Mouse (Mus musculus): ENCODE data around the gene Fut8.
"Not testable (repeated sequence)": the region's sequence is repeated elsewhere in the genome, so short reads cannot be mapped to it uniquely, and the experiment has no call there.

The Fut8 gene

DNA sequence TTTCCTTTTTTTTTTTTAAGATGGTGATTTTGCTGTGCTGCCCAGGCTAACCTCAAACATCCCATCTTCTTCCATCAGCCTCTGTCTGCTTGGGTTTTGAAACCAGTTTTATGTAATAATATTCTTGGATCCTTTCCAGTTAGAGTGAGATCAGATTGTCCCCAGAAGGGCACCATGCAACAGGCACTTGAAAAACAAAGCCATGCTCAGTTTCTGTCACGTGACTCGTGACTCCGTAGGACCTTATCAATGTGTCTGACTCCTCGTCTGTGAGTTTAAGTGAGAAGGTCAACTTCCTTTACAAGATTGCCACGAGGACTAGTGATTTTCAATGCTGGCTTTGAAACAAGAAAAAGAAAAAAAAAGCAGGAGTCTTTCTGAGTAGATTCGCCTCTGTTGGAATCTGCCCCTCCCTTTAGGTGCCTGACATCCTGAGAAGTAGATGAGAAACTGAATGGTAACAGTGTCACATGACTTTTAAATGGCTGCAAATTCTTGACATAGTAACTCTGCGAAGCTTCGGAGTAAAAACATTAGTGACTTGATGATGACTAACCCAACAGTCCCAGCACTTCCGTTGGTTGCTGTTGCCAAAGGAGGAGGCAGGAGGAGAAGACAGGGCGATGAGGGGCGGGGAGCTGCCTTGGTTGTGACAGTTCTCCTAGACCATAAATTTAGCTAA is 21.3 kb upstream of the Fut8 start:
- in situ Hi-C loops (cut with MboI; ENCODE audit: low pct_unique_long_range_greater_than_20kb in 1 of 2, low sequenced_read_pairs in 2 of 2, unreplicated experiment in 1 of 2), result no loop called here

DNA sequence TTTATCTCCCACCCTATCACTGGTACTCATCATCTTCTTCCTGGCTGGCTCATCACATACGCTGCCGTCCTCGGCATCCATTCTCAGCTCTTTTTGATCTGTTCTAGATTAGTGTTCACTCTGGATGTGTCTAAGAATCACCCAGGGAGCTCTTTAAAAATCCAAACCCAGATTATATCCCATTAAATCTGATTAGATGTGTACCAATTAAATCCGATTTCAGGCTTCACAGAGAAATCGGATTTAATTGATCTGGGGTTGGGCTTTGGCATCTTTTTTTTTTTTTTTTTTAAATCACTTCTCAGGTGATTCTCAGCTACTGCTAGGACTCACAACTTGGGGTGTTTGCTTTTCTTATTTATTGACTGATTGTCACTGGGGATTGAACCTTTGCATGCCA is 17.3 kb upstream of the Fut8 start:
- in situ Hi-C loops (cut with MboI; ENCODE audit: low pct_unique_long_range_greater_than_20kb in 1 of 2, low sequenced_read_pairs in 2 of 2, unreplicated experiment in 1 of 2), result no loop called here

DNA sequence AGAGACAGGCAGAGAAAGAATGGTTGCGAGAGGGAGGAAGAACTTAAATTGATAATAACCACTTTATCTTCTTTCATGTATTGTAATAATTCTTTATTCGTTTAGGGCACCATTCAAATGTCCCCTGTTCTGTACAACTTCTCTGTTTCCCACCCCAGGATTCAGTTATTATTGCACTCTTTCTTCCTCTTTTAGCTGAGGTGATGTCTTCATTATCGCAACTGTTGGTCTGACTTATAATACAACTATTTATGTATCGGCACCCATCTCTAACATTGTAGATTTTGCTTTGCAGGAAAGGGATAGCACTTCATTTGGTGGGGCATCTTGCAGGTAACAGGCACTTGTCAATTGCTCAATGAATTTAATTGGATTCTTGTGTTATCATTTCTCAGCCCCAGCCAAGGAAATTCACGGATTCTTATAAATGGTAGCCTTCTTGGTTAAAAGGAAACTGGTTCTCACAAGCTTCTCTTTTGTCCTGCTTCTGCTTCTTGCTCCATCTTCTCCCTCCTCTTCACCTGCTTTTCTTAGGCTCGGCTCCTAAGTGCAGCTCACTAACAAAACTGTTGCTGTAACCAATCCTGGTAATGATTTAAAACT is 15.6 kb upstream of the Fut8 start:
- in situ Hi-C loops (cut with MboI; ENCODE audit: low pct_unique_long_range_greater_than_20kb in 1 of 2, low sequenced_read_pairs in 2 of 2, unreplicated experiment in 1 of 2), result no loop called here

DNA sequence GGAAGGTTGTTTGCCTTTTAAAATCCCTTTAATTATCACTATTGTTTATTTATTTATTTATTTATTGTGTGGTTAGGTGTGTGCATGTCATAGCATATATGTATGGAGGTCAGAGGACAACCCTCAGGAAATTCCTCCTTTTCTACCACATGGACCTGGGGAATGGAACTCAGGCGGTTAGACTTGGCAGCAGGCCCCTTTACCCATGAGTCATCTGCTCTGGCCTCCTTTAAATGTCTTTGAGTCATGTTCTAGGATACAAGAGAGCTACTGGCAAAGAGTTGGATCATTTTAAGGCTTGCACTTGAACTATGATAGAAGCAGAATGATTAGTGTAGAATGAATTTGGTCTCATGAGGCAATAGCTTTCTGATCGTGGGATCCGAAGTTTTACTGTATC is 14.3 kb upstream of the Fut8 start:
- in situ Hi-C loops (cut with MboI; ENCODE audit: low pct_unique_long_range_greater_than_20kb in 1 of 2, low sequenced_read_pairs in 2 of 2, unreplicated experiment in 1 of 2), result no loop called here

DNA sequence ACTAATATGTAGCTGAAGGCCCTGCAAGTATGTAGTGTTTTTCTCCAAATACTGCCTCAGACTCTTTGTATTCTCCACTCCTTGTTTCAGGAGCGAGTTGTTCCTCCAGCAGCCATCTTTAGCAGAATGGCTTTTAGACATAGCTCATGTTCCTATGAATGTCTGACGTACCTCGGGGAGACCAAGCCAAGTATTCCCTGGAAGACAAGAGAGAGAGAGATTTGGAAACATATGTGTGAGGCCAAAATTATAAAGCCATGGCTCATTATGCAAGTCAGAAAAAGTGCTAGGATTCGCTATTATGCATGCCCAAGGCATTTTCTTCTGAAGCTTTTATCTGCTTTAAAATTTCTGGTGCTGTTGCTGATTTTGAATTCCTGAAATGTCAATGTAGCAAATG is 13.8 kb upstream of the Fut8 start:
- in situ Hi-C loops (cut with MboI; ENCODE audit: low pct_unique_long_range_greater_than_20kb in 1 of 2, low sequenced_read_pairs in 2 of 2, unreplicated experiment in 1 of 2), result no loop called here

DNA sequence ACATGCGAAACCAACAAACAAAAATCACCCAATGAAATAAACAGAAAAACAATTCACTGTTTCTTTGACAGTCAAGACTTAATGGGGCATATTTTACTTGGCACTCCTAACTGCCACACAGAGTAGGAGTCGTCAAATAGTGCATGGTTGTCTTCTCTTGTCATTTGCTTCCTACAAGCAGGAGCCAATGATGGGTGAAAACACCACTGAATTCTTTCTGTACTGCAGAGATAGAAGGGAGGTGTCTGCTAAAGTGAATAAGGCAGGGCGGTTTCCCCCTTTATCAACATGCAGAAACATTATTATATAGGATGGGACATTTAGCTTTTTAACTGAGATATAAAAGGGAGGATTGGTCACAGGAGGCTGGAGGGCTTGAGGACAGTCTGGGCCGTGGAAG is 13.0 kb upstream of the Fut8 start:
- in situ Hi-C loops (cut with MboI; ENCODE audit: low pct_unique_long_range_greater_than_20kb in 1 of 2, low sequenced_read_pairs in 2 of 2, unreplicated experiment in 1 of 2), result no loop called here

DNA sequence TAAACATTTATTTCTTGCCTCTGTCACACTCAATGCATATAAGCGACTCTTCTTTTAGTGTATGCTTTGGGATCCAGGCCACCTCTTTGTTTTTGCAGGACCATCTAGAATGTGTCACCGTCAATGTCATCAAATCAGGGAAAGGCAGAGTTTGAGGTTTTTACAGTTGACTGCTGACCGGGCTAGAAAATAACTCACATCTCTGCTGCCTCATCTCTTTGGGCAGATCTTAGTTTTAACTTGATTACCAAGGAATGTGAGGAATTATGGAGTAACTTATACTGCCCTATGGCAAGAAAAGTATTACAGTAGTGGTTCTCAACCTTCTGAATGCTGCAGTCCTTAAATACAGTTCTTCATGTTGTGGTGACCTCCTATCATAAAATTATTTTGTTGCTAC is 12.2 kb upstream of the Fut8 start:
- in situ Hi-C loops (cut with MboI; ENCODE audit: low pct_unique_long_range_greater_than_20kb in 1 of 2, low sequenced_read_pairs in 2 of 2, unreplicated experiment in 1 of 2), result no loop called here

DNA sequence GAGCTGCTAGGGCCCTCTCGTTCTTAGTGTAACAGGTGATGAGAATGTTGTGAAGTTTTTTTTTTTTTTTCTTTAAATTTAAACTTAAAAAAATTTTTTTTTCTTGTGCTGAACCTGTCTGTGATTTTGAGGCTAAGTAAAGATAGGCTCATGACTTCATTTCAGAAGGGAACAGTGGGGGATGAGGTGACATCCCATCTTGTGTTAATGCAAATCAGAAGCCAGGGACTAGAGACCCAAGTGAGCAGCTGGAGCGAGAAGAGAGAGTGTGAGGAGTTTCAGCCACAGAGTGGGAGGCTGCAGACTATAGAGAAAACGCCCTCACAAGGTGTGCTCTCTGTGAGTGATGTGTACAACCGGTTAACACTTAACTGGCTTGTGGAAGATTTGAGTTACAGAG is 2.0 kb upstream of the Fut8 start:
- in situ Hi-C loops (cut with MboI; ENCODE audit: low pct_unique_long_range_greater_than_20kb in 1 of 2, low sequenced_read_pairs in 2 of 2, unreplicated experiment in 1 of 2), result no loop called here

DNA sequence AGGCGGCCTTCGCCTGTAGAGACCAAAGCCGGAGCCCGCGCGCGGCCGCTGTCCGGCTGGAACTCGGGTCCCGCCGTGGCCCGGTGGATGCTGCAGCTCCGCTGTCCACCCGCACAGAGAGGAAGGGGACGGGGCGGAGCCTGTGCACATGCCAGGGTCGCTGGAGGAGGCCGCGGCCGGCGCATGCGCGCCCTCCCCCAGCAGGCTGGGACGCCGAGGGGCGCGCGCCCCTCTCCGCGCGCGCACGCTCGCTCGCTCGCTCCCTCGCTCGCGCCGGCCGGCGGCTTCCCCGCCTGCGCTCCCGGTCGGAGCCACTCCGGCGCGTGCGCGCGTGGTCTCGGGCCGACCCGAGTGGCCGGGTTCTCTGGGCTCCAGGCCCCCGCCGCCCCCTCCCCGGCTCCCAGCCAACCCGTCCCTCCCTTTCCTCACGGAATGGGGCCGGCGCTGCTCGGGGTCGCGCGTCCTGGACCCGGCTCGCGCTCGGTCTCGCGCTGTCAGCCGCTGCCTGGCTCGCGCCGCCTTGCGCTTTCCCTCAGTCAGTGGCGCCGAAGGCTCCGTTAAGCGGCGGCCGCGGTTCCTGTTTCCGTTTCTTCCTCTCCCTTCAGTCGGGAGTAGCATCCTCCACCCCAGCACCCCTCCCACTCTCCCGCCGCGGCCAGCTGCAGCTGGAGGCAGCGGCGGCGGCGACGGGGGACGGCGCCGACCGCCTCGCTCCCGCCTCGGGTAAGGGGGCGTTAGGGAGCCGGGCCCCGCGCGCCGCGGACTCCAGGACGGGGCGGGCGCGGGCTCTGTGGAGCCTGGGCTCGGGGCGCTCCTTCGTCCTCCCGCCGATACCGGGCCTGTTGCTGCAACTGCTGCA is 835 bp downstream of the Fut8 start:
- in situ Hi-C loops (cut with MboI; ENCODE audit: low pct_unique_long_range_greater_than_20kb in 1 of 2, low sequenced_read_pairs in 2 of 2, unreplicated experiment in 1 of 2), result no loop called here

DNA sequence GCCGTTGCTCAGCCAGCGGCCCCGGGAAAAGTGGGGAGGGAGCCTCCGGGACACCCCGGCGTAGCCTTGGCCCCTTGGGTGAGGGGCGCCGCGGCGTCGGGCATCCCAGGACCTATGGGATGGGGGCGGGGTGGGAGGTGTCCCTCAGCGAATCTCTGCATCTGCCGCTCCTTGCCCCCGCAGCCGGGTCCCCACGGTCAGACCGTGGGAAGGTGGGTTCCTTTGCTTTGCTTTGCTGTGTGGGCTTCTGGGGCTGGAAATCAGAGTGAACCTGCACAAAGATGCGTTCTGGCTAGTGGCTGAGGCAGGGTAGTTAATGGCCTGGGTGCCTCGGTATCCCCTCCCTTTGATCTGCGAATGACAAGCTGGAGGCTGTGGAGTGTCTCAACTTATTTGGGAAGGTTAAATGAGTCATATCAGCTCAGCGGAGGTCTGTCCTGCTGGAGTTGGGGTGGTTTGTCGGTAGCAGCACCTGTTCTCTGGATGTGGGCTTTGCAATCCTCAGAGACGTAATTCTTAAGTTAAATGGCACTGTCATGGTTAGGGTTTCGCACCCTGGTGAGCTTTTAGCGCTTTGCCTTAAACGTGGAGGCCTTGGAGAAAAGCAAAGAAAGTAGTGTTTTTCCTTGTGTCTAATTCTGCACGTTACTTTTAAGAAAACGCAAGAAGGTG is 1.6 kb downstream of the Fut8 start:
- in situ Hi-C loops (cut with MboI; ENCODE audit: low pct_unique_long_range_greater_than_20kb in 1 of 2, low sequenced_read_pairs in 2 of 2, unreplicated experiment in 1 of 2), result no loop called here

DNA sequence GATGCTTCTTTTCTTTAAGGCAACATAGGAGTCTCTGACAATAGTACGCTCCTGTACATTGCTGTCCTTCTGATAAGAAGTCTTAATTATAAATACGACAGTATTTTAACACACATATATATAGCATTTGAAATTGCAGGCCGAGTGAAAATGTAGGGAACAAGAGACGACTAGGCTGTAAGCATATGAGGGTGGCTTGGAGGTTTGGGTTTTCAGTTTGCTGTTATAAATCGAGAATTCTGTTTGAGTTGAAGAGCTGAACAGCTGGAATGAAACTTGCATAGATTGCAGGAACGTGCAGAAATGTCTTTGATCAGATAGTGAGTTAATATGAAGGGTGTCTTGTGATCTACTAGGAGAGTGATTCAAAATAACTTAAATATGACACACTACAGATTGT is 2.4 kb downstream of the Fut8 start:
- in situ Hi-C loops (cut with MboI; ENCODE audit: low pct_unique_long_range_greater_than_20kb in 1 of 2, low sequenced_read_pairs in 2 of 2, unreplicated experiment in 1 of 2), result no loop called here

DNA sequence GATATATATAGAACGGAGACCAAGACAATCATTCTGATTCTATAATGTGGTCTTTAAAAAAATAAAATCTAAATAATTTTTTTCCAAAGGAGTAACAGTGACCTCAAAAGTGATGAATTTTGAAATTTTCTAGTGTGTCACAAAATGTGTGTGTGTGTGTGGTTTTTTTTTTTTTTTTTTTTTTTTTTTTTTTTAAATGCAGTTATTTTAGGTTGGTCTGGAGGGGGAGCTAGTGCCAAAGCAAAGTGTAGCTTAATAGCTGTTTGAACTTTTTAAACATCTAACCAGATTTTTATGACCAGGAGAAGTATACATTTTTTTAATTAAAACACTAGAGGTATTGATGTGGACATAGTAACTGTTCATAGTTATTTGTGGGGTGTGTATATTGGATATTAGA is 2.9 kb downstream of the Fut8 start:
- in situ Hi-C loops (cut with MboI; ENCODE audit: low pct_unique_long_range_greater_than_20kb in 1 of 2, low sequenced_read_pairs in 2 of 2, unreplicated experiment in 1 of 2), result no loop called here

DNA sequence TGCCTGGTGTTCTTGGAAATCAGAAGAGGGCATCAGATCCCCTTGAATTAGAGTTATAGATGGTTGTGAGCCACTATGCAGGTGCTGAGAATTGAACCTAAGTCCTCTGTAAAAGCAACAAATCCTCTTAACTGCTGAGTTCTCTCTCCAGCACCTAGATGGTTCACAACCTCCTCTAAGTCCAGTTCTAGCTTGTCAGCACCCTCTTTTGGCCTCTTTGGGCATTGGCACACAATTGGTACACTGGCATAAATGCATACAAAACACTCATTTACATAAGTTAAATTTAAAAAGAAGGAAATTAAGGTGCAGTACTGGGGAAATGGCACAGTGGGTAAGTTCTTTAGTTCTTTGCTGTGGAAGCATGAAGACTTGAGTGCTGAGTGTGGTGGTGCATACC is 24.7 kb downstream of the Fut8 start:
- in situ Hi-C loops (cut with MboI; ENCODE audit: low pct_unique_long_range_greater_than_20kb in 1 of 2, low sequenced_read_pairs in 2 of 2, unreplicated experiment in 1 of 2), result no loop called here

DNA sequence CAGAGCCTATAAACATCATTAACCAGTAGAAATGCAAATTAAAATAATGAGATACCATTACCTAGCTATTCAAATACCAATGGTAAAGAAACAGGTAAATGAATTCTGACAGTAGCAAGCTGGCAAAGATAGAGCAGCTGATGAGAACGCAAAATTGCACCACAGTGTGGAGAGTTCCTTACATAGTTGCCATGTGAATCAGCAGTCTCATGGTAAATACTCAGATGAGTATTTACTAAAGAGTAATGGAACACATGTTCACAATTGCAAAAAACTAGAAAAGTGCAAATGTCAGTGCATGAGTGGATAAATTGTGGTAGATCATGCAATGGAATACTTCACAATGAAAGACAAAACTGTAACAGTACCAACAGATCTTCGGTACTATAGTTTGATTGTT is 25.9 kb downstream of the Fut8 start:
- in situ Hi-C loops (cut with MboI; ENCODE audit: low pct_unique_long_range_greater_than_20kb in 1 of 2, low sequenced_read_pairs in 2 of 2, unreplicated experiment in 1 of 2), result no loop called here

DNA sequence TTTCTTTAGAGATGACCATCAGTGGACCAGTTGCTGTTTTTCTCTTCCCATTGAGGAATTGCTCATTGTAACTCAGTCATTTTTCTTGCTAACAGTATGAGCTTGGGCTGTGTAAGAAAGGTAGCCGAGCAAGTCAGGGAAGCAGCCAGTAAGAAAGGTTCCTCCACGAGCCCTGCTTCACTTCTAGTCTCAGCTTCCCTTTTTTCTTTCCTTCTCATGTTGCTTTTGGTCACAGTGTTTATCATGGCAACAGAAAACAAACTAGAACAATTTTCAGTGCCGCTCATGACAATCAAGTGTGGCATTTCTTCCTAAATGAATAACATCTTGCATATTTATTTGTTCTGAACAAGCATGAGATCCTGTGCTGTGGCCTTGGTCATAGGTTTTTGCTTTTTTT is 32.8 kb downstream of the Fut8 start:
- in situ Hi-C loops (cut with MboI; ENCODE audit: low pct_unique_long_range_greater_than_20kb in 1 of 2, low sequenced_read_pairs in 2 of 2, unreplicated experiment in 1 of 2), result no loop called here

DNA sequence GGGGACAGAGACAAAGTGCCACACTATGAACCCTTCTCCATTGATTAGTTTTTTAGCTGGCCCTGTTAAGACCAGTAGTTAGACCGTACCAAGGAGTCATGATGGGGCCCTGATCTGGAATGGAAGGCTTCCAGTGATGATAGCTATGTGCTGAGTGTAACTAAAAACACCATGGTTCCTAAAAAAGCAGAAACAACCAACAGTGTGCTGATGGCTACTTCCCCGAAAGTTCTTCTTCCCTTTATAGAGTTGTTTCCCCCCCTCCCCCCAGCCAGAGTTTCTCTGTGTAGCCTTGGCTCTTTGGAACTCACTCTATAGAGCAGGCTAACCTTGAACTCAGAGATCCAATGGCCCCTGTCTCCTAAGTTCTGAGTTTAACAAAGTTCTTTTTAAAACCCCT is 50.6 kb downstream of the Fut8 start:
- in situ Hi-C loops (cut with MboI; ENCODE audit: low pct_unique_long_range_greater_than_20kb in 1 of 2, low sequenced_read_pairs in 2 of 2, unreplicated experiment in 1 of 2), result no loop called here

DNA sequence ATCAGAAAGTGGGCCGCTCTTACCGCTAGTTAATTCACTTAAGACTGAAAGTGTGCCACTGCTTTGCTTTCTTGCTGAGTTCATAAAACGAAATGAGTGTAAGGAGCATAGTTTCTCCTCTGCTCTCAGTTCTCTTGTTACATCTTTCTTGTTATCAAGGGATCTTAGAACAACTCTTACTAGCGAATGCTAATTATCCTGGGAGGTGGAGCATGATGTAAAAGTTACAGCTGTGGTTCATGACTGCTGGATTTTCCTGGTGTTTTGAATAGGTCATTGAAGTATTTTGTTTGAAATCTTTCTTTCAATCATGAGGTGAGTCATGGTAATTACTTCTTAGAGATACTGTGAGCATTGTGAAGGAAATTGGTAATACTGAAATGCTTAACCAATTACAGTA is 53.1 kb downstream of the Fut8 start:
- in situ Hi-C loops (cut with MboI; ENCODE audit: low pct_unique_long_range_greater_than_20kb in 1 of 2, low sequenced_read_pairs in 2 of 2, unreplicated experiment in 1 of 2), result no loop called here

DNA sequence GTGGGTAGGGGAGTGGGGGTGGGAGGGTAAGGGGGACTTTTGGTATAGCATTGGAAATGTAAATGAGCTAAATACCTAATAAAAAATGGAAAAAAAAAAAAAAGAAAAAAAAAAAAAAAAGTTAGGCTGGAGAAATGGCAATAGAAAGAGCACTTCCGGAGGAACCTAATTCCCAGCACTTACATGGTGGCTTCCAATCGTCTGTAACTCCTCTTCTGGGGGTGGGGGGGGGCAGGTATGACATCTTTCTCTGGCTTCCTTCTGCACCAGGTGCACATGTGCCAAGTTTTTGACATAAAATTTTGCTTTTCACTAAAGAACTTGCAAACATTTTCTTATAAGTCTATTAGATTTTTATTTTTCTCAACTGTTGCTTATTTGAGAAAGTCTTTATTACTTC is 53.9 kb downstream of the Fut8 start:
- in situ Hi-C loops (cut with MboI; ENCODE audit: low pct_unique_long_range_greater_than_20kb in 1 of 2, low sequenced_read_pairs in 2 of 2, unreplicated experiment in 1 of 2), result not testable (repeated sequence)

Measured in mouse embryonic stem cell (cell line).